Mouse (Mus musculus) lung, postnatal 10 days (tissue): ENCODE measurements at regions not wholly inside any gene's neighbourhood (a gene's known extent, or its start where the extent isn't known, plus 50 kb on each side); places are given as distances from the start of the nearest gene placed in this dataset.
A peak's percentile ranks its signal among the peaks of the same experiment; 100 is the strongest.

Experiments
- DNase-seq: peaks from one replicate; pipeline ENCODE4 v3.0.0; 2021

GRCm38 (mm10) chr3:60138319-60138718 is 56.6 kb downstream of the Sucnr1 start:
- DNase-seq = no peak

- DNase-seq = no peak
Observed at GRCm38 (mm10) chr3:60159865-60160264, 78.2 kb downstream of the Sucnr1 start.

GRCm38 (mm10) chr3:60167633-60168032 is 86.0 kb downstream of the Sucnr1 start:
- DNase-seq = no peak

- no peak for DNase-seq
Observed at GRCm38 (mm10) chr3:60168135-60168926, 86.7 kb downstream of the Sucnr1 start.

GRCm38 (mm10) chr3:60169606-60170005 is 87.9 kb downstream of the Sucnr1 start:
- peak; percentile 47 for DNase-seq

- no peak for DNase-seq
Observed at GRCm38 (mm10) chr3:60184481-60184880, 102.8 kb downstream of the Sucnr1 start.

- DNase-seq = no peak
Observed at GRCm38 (mm10) chr3:60196031-60196430, 114.4 kb downstream of the Sucnr1 start.

GRCm38 (mm10) chr3:60207936-60208335 is 126.3 kb downstream of the Sucnr1 start:
- DNase-seq = no peak

GRCm38 (mm10) chr3:60218938-60219337 is 137.3 kb downstream of the Sucnr1 start:
- no peak for DNase-seq

- no peak for DNase-seq
Observed at GRCm38 (mm10) chr3:60240664-60241063, 159.0 kb downstream of the Sucnr1 start.

- DNase-seq = no peak
Observed at GRCm38 (mm10) chr3:60266666-60267415, 185.2 kb downstream of the Sucnr1 start.

- DNase-seq = peak; percentile 23
Observed at GRCm38 (mm10) chr3:60267416-60268174, 185.9 kb downstream of the Sucnr1 start.

- DNase-seq = no peak
Observed at GRCm38 (mm10) chr3:60270463-60270862, 188.8 kb downstream of the Sucnr1 start.

- DNase-seq = no peak
Observed at GRCm38 (mm10) chr3:60273744-60274143, 192.1 kb downstream of the Sucnr1 start.

- DNase-seq = no peak
Observed at GRCm38 (mm10) chr3:60275249-60275838, 193.7 kb downstream of the Sucnr1 start.

GRCm38 (mm10) chr3:60277791-60278190 is 194.8 kb upstream of the Mbnl1 start:
- DNase-seq = no peak

GRCm38 (mm10) chr3:60281229-60281628 is 191.4 kb upstream of the Mbnl1 start:
- no peak for DNase-seq

- DNase-seq = no peak
Observed at GRCm38 (mm10) chr3:60281959-60282495, 190.6 kb upstream of the Mbnl1 start.

GRCm38 (mm10) chr3:60292142-60292541 is 180.5 kb upstream of the Mbnl1 start:
- no peak for DNase-seq

GRCm38 (mm10) chr3:60292940-60293339 is 179.7 kb upstream of the Mbnl1 start:
- DNase-seq = no peak

- DNase-seq = no peak
Observed at GRCm38 (mm10) chr3:60305399-60305798, 167.2 kb upstream of the Mbnl1 start.

GRCm38 (mm10) chr3:60310402-60310801 is 162.2 kb upstream of the Mbnl1 start:
- DNase-seq = no peak

- DNase-seq = no peak
Observed at GRCm38 (mm10) chr3:60311178-60311577, 161.5 kb upstream of the Mbnl1 start.
